Mouse (Mus musculus) embryonic facial prominence, embryonic 15.5 days (tissue): ENCODE data around the gene Sfxn3. TPM values are rescaled to one million over a fixed set of nuclear protein-coding genes. Genes with fewer than 3 reads are reported as not detected.

Experiments used
- ATAC-seq: fragments of 200-750 bp; cut with Nextera tagmentation; 2 replicates; pipeline ENCODE4 v1.8.0; 2017; ENCODE audit warnings: low read depth, moderate TSS enrichment; ENCODE audit not compliant: insufficient number of reproducible peaks, low FRiP score, low TSS enrichment
- H3K27ac ChIP-seq: fragments of 300-500 bp; sonication (generic); replicated peaks from 2 replicates; pipeline ENCODE4 v1.5.1; 2015; ENCODE audit warnings: mild to moderate bottlenecking, inconsistent platforms
- H3K27me3 ChIP-seq: fragments of 300-500 bp; sonication (generic); 2 replicates; pipeline ENCODE4 v1.6.1; 2015; ENCODE audit warnings: inconsistent platforms
- H3K36me3 ChIP-seq: fragments of 300-500 bp; sonication (generic); 2 replicates; pipeline ENCODE4 v1.6.1; 2015; ENCODE audit warnings: mild to moderate bottlenecking, inconsistent platforms
- H3K4me1 ChIP-seq: fragments of 300-500 bp; sonication (generic); 2 replicates; pipeline ENCODE4 v1.6.1; 2015; ENCODE audit warnings: inconsistent platforms
- H3K4me2 ChIP-seq: fragments of 300-500 bp; sonication (generic); replicated peaks from 2 replicates; pipeline ENCODE4 v1.6.1; 2015; ENCODE audit warnings: mild to moderate bottlenecking, inconsistent platforms
- H3K4me3 ChIP-seq: fragments of 300-500 bp; sonication (generic); replicated peaks from 2 replicates; pipeline ENCODE4 v1.5.1; 2015; ENCODE audit warnings: mild to moderate bottlenecking, inconsistent platforms
- H3K9ac ChIP-seq: fragments of 300-500 bp; sonication (generic); 2 replicates; pipeline ENCODE4 v1.6.1; 2015; ENCODE audit warnings: inconsistent platforms
- H3K9me3 ChIP-seq: fragments of 300-500 bp; sonication (generic); replicated peaks from 2 replicates; pipeline ENCODE4 v1.6.1; 2016; ENCODE audit warnings: inconsistent platforms
- WGBS: fragments of 180-500 bp; shearing (Covaris S2); methylation state at CpG from one replicate; pipeline ENCODE4 v1.1.7; 2015; 5-methylcytosine and 5-hydroxymethylcytosine counted together
- polyA plus RNA-seq: library from polyadenylated mRNA; unstranded; fragments of >200 nt; fragmentation: Nextera tagmentation; extraction: Ambion mirVana; gene quantifications from 2 replicates; pipeline ENCODE4 v1.2.1, GENCODE M21; 2015

Sfxn3 gene
- polyA plus RNA-seq, 1 experiment from 2014 or later, result 41.3 TPM

- Histone ChIP-seq H3K36me3 (no peaks in the 10 kb centered on the region), H3K27ac (no peak overlapping the region), H3K27me3 (peaks cover 60% of the 10 kb centered on the region), H3K9ac (no peak overlapping the region), H3K4me2 (no peak overlapping the region), H3K9me3 (no peaks in the 10 kb centered on the region), H3K4me1 (no peaks in the 10 kb centered on the region), H3K4me3 (no peak overlapping the region)
- WGBS, result 5% methylated on average over 21 of the region's 21 CpGs
- no peak for ATAC-seq
Measured at GRCm38 (mm10) chr19:45065226-45065625, 17.9 kb downstream of the Sfxn3 start.

DNA sequence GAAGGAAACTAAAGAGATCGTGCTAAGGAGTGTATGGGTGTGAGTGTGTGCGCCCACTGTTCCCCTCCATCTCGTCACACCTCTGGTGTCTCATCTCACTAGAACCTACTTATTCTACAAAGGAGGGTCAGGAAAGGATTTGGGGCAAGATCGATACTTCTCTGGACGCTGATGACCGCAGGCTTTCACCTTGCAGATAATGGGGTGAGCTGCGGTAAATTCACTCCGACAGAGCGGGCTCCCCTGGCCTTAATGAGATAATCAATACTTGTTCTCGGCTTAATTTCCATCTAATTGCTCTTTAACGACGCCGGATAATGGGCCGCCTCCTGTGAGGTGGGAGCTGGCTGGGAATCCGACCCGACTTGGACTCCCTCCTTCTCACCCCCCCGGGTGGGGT, 19.9 kb downstream of the Sfxn3 start:
- H3K36me3 ChIP-seq, result no peaks in the 10 kb centered on the region
- H3K27me3 ChIP-seq, result peaks cover 60% of the 10 kb centered on the region
- H3K9me3 ChIP-seq, result no peaks in the 10 kb centered on the region
- no peak overlapping the region for H3K4me2 ChIP-seq
- H3K27ac ChIP-seq, result no peak overlapping the region
- no peak for ATAC-seq
- H3K9ac ChIP-seq, result no peak overlapping the region
- WGBS, result 12% methylated on average over 17 of the region's 17 CpGs
- H3K4me1 ChIP-seq, result no peaks in the 10 kb centered on the region
- H3K4me3 ChIP-seq, result no peak overlapping the region

DNA sequence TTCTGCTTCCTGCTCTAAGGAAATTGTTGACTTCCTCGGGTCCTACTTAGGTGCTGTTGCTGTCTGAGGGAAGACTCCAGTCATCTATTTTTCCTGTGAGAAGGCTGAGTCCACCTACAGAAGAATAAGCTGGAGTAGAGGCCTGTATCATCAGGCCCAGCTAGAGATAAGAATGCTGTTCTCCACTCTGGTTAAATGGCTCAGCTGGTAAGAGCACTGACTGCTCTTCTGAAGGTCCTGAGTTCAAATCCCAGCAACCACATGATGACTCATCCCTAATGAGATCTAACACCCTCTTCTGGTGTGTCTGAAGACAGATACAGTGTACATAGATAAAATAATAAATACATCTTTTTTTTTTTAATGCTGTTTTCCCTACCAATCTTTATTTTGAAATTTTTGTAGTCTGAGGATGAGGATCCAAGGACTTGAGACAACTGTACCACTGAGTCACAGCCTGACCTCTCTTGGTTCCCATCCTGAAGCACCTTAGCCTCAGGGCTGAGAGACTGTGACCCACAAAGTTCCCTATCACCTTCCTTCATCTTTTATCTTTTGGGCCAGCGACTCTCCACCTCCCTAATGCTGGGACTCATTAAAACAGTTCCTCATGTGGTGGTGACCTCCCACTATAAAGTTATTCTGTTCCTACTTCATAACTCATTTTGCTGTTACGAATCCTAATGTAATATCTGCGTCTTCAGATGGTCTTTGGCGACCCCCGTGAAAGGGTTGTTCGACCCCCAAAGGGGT, 20.6 kb downstream of the Sfxn3 start:
- 74% methylated on average over 7 of the region's 7 CpGs for WGBS
- ATAC-seq, result no peak
- no peak overlapping the region for H3K4me2 ChIP-seq
- H3K36me3 ChIP-seq, result no peaks in the 10 kb centered on the region
- no peak overlapping the region for H3K4me3 ChIP-seq
- no peaks in the 10 kb centered on the region for H3K4me1 ChIP-seq
- peaks cover 60% of the 10 kb centered on the region for H3K27me3 ChIP-seq
- H3K9me3 ChIP-seq, result no peaks in the 10 kb centered on the region
- H3K27ac ChIP-seq, result no peak overlapping the region
- no peak overlapping the region for H3K9ac ChIP-seq

DNA sequence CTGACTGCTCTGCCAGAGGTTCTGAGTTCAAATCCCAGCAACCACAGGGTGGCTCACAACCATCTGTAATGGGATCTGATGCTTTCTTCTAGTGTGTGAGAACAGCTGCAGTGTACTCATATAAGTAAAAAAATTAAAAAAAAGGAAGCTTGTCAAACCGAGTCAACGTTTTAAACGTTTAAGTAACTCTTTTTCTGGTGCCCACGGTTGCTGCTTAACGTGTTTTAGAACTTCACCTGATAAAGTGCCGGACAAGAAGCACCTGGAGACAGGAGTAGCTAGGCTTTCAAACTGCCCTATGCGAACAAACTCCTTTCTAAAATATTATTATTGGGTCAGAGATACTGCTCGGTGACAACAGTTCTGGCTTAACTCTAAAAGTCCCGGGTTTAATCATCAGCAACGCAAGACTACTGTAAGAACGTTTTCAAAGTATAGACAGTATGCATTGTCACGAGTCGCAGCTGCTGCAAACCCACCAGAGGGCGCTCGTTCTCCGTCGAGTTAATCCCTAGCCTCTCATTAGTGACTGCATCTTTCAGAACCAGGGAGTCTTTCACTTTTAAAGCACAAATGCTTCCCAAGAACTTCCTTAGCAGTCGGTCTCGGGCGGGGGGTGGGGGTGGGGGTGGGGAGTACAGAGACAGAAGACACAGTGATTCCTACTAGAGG, 26.7 kb downstream of the Sfxn3 start:
- 8% methylated on average over 20 of the region's 20 CpGs for WGBS
- peaks cover 45% of the 10 kb centered on the region for H3K4me1 ChIP-seq
- no peak; the same call in 1 of the 2 replicates for ATAC-seq
- no peaks in the 10 kb centered on the region for H3K36me3 ChIP-seq
- H3K9me3 ChIP-seq, result no peaks in the 10 kb centered on the region
- H3K9ac ChIP-seq, result peak overlapping the region; percentile 78
- peak overlapping the region; percentile 78 for H3K4me3 ChIP-seq
- peaks cover 36% of the 10 kb centered on the region for H3K27me3 ChIP-seq
- H3K4me2 ChIP-seq, result peak overlapping the region; percentile 92
- H3K27ac ChIP-seq, result peak overlapping the region; percentile 99

DNA sequence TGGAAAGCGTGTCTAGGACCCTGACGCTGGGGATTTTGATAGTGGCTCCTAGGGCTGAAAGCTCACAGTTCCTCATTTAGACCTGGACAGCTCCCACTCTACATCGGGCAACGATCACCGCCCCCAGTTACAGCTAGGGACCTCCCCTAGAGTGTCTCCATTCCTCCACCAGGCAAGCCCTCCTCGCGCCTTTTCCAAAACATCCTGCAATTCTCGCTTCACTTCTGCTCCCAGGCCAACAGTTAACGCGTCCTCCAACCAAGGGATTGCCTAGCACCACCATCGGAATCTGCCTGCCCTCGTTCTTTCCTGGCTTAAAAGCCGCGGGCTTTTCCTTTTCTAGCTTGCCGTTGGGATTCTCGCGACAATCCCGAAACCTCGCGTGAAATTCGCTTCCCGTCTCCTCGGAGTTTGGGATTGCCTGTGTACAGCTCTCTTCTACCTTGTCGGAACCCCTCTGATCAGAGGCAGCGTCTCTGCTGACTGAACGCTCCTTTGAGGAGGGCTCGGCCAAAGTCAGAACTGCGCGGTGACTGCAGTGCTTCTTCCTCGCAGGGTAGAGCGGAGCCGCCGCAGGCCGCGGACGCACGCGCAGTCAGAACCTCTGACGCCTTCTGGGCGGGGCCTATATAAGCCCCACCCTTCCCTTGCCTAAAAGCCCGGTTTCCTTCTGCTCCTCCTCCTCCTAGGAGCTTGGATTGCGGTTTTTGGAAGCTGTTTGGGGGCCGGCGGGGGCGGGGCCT, 27.4 kb downstream of the Sfxn3 start, which contains the start of gene Kazald1:
Kazald1 (plus strand) TSS at position 662 of the 743 bp plus-strand sequence.
- H3K4me1 ChIP-seq, result peaks cover 53% of the 10 kb centered on the region
- peak; percentile 88 for ATAC-seq
- peak within 1 kb of the TSS; percentile 78 for H3K4me3 ChIP-seq
- peaks cover 32% of the 10 kb centered on the region for H3K27me3 ChIP-seq
- peak within 1 kb of the TSS; percentile 92 for H3K4me2 ChIP-seq
- peak within 1 kb of the TSS; percentile 99 for H3K27ac ChIP-seq
- no peaks in the 10 kb centered on the region for H3K36me3 ChIP-seq
- peak within 1 kb of the TSS; percentile 78 for H3K9ac ChIP-seq
- under 1% methylated on average over 45 of the region's 45 CpGs for WGBS
- H3K9me3 ChIP-seq, result no peaks in the 10 kb centered on the region

GRCm38 (mm10) chr19:45075323-45076035, 28.2 kb downstream of the Sfxn3 start:
- H3K27me3 ChIP-seq, result peaks cover 37% of the 10 kb centered on the region
- under 1% methylated on average over 32 of the region's 32 CpGs for WGBS
- peak overlapping the region; percentile 99 for H3K27ac ChIP-seq

DNA sequence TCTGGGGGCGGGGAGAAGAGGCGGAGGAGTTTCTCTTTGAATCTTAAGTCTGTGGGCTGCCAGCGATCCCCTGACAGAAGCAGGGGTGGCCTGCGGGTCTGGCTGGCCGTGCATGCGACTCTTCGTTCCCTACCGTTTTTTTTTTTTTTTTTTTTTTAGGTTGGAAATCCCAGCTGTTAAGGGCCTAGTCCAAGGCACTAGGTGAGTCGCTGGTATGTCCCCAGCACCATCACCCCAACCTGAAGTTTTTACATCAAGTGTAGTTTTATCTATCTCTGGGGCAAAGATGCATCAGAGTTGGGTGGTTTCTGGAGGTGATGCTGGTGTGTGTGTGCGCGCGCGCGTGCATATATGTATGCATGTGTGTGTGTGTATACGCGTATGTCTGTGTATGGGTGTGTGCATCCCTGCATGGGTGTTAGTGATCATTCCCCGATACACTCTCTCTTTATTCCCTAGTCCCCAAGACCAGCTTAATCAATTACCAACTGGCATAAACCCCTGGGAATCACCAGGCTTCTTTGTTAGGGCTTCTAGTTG, 28.8 kb downstream of the Sfxn3 start:
- Histone ChIP-seq H3K4me2 (peak overlapping the region; percentile 92), H3K4me3 (peak overlapping the region; percentile 78), H3K36me3 (no peaks in the 10 kb centered on the region), H3K27me3 (peaks cover 43% of the 10 kb centered on the region), H3K27ac (peak overlapping the region; percentile 99), H3K4me1 (peaks cover 66% of the 10 kb centered on the region), H3K9ac (0 out of 2 replicates have a peak overlapping the region, but pooled peaks have one; percentile 37), H3K9me3 (no peaks in the 10 kb centered on the region)
- no peak for ATAC-seq
- 10% methylated on average over 17 of the region's 17 CpGs for WGBS

More at GRCm38 (mm10) chr19:45075323-45076035, 28.2 kb downstream of the Sfxn3 start:
- Histone ChIP-seq H3K36me3 (no peaks in the 10 kb centered on the region), H3K4me2 (peak overlapping the region; percentile 92), H3K9ac (peak overlapping the region; percentile 26), H3K4me3 (peak overlapping the region; percentile 78), H3K9me3 (no peaks in the 10 kb centered on the region), H3K4me1 (peaks cover 60% of the 10 kb centered on the region)
- peak; percentile 54 for ATAC-seq

DNA sequence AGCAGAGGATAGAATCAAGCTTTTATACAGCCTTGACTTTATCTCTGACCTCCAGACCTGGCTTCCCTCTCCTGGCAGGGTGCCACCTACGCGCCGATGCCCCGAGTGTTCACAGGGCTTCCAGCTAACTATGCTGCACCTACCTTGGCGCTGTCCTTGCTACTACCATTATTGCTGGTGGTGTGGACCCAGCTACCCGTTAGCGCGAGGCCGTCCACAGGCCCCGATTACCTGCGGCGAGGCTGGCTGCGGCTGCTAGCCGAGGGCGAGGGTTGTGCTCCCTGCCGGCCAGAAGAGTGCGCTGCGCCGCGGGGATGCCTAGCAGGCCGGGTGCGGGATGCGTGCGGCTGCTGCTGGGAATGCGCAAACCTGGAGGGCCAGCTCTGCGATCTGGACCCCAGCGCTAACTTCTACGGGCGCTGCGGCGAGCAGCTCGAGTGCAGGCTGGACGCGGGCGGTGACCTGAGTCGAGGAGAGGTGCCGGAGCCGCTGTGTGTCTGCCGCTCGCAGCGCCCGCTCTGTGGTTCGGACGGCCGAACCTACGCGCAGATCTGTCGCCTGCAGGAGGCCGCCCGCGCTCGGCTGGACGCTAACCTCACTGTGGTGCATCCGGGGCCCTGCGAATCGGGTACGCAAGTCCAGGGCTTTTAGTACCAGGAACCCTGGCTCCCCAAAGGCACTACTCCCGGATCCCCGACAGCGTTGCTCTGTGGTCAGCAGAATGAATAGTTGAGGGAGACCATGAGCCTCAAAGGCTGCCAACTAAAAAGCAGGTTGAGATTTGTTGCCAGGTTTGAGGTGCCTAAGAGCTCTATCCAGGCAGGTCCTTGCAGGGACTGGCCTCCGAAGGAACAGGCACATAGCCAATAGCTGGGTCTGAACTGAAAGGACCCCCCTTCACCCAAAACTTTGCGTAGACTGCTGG, 29.5 kb downstream of the Sfxn3 start:
- no peak for ATAC-seq
- 1% methylated on average over 62 of the region's 62 CpGs for WGBS
- H3K9ac ChIP-seq, result peak overlapping the region; percentile 37
- peak overlapping the region; percentile 78 for H3K4me3 ChIP-seq
- H3K36me3 ChIP-seq, result no peaks in the 10 kb centered on the region
- H3K9me3 ChIP-seq, result no peaks in the 10 kb centered on the region
- peaks cover 72% of the 10 kb centered on the region for H3K4me1 ChIP-seq
- peak overlapping the region; percentile 99 for H3K27ac ChIP-seq
- H3K27me3 ChIP-seq, result peaks cover 47% of the 10 kb centered on the region
- peak overlapping the region; percentile 92 for H3K4me2 ChIP-seq

- Histone ChIP-seq H3K4me1 (peaks cover 73% of the 10 kb centered on the region), H3K9ac (no peak overlapping the region), H3K4me2 (peak overlapping the region; percentile 92), H3K9me3 (no peaks in the 10 kb centered on the region), H3K4me3 (peak overlapping the region; percentile 78), H3K27ac (no peak overlapping the region), H3K27me3 (peaks cover 54% of the 10 kb centered on the region), H3K36me3 (no peaks in the 10 kb centered on the region)
- WGBS, result 11% methylated on average over 20 of the region's 20 CpGs
- no peak for ATAC-seq
Measured at GRCm38 (mm10) chr19:45077742-45078645, 30.7 kb downstream of the Sfxn3 start.
